Mouse (Mus musculus) lung, embryonic 16.5 days (tissue): ENCODE results near the gene Gcfc2. TPM values are rescaled to one million over a fixed set of nuclear protein-coding genes. Genes with fewer than 3 reads are reported as not detected.

Source experiments
- ATAC-seq: fragments of 200-750 bp; cut with Nextera tagmentation; 2 replicates; pipeline ENCODE4 v1.8.0; 2017; ENCODE audit warnings: low read depth, mild to moderate bottlenecking, moderate library complexity
- H3K27ac ChIP-seq: fragments of 300-500 bp; sonication (generic); 2 replicates; pipeline ENCODE4 v1.5.1; 2014; ENCODE audit warnings: mild to moderate bottlenecking, control low read depth, low read length
- H3K27me3 ChIP-seq: fragments of 300-500 bp; sonication (generic); 2 replicates; pipeline ENCODE4 v1.6.1; 2014; ENCODE audit warnings: low read depth, low read length, mixed read lengths; ENCODE audit not compliant: control insufficient read depth, insufficient read depth
- H3K36me3 ChIP-seq: fragments of 300-500 bp; sonication (generic); 2 replicates; pipeline ENCODE4 v1.6.1; 2014; ENCODE audit warnings: low read length; ENCODE audit not compliant: control insufficient read depth, insufficient read depth
- H3K4me1 ChIP-seq: fragments of 300-500 bp; sonication (generic); replicated peaks from 2 replicates; pipeline ENCODE4 v1.6.1; 2014; ENCODE audit warnings: low read length, mixed read lengths; ENCODE audit not compliant: control insufficient read depth, insufficient read depth
- H3K4me2 ChIP-seq: fragments of 300-500 bp; sonication (generic); 2 replicates; pipeline ENCODE4 v1.6.1; 2014; ENCODE audit warnings: low read depth, low read length, control low read depth
- H3K4me3 ChIP-seq: fragments of 300-500 bp; sonication (generic); 2 replicates; pipeline ENCODE4 v1.5.1; 2014; ENCODE audit warnings: mild to moderate bottlenecking, low read length, control low read depth
- H3K9ac ChIP-seq: fragments of 300-500 bp; sonication (generic); 2 replicates; pipeline ENCODE4 v1.6.1; 2014; ENCODE audit warnings: low read length, control low read depth
- H3K9me3 ChIP-seq: fragments of 300-500 bp; sonication (generic); 2 replicates; pipeline ENCODE4 v1.6.1; 2016; ENCODE audit warnings: low read length; ENCODE audit not compliant: control insufficient read depth
- WGBS: fragments of 180-500 bp; shearing (Covaris S2); extraction: QIAGEN DNeasy Blood & Tissue Kit; methylation state at CpG from one replicate; pipeline ENCODE4 v1.1.7; 2014; 5-methylcytosine and 5-hydroxymethylcytosine counted together
- polyA plus RNA-seq: library from polyadenylated mRNA; unstranded; fragments of >200 nt; fragmentation: Nextera tagmentation; extraction: Ambion mirVana; gene quantifications from 2 replicates; pipeline ENCODE4 v1.2.1, GENCODE M21; 2015

The Gcfc2 gene
- polyA plus RNA-seq = 7.5 and 8.6 TPM in 2 replicates

- peak within 1 kb of the TSS; percentile 82 for H3K4me3 ChIP-seq
- peak within 1 kb of the TSS; percentile 76 for H3K27ac ChIP-seq
- peak within 1 kb of the TSS; percentile 94 for H3K9ac ChIP-seq
- peak; percentile 96 for ATAC-seq
- H3K9me3 ChIP-seq = no peaks in the 10 kb centered on the region
- no peaks in the 10 kb centered on the region for H3K27me3 ChIP-seq
- peaks cover 5% of the 10 kb centered on the region for H3K4me1 ChIP-seq
- peaks cover 8% of the 10 kb centered on the region; the same call in 1 of the 2 replicates for H3K36me3 ChIP-seq
- peak within 1 kb of the TSS; percentile 76 for H3K4me2 ChIP-seq
- WGBS = under 1% methylated on average over 56 of the region's 56 CpGs
Measured at GRCm38 (mm10) chr6:81923523-81924142, at the start of gene Gcfc2. Gene Gcfc2, plus strand, starts transcription at chr6:81923669.

DNA sequence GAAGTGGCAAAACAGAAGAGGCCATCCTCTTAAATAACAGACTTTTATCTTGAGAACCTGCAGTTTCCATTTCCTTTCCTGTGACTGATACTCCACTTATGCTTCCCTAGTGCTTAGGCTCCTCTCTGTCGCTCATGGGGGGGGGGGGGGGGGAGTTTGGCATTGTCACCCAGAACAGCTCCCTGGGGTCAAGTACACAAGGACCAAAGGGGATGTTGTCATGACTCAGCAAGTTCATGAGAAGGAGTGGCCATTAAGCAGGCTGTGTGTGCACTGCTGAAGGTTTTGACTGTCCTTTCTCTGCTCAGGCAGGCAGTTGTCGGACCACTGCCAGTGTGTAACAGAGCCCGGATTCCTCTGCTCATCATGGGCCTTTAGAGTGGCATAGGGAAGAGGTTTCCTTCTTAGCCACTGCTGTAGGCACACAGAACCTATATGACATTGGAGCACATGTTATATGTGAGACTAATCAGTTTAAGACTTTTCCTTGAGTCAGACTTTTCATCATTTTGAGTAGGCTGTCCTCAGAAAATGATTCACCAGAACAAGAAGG lies 27.7 kb upstream of the Gcfc2 start:
- Histone ChIP-seq H3K36me3 (no peaks in the 10 kb centered on the region), H3K4me1 (no peaks in the 10 kb centered on the region), H3K4me3 (no peak overlapping the region), H3K9ac (no peak overlapping the region), H3K4me2 (no peak overlapping the region), H3K27me3 (no peaks in the 10 kb centered on the region), H3K27ac (no peak overlapping the region), H3K9me3 (no peaks in the 10 kb centered on the region)
- WGBS = 60% methylated on average over 2 of the region's 3 CpGs
- no peak for ATAC-seq

DNA sequence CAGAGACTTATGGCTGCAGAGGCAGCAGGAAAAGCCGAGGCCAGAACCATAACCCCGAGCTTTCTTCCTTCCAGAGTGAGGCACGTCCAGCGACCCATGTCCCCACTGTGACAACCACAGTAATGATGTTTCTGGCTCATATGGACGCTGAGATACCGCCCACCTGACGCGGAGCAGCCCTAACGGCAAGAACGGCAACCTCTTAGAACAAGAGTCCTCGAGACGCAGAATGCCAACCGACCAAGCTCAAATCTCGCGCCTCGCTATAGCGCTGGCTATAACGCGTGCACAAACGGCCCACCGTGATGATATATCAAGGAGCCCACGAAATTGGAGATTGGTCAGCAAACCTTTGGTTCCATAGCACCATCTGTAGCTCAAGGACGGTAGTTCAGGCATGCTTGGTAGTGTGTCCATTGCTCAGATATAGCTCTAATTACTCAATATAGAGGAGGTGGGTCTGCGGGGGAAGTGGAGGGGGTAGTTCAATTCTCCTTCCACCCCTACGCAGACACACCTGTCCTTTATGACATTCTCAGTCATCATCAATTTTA lies 13.1 kb upstream of the Gcfc2 start:
- no peak for ATAC-seq
- WGBS = 79% methylated on average over 25 of the region's 25 CpGs
- H3K27ac ChIP-seq = no peak overlapping the region
- H3K9me3 ChIP-seq = no peaks in the 10 kb centered on the region
- no peaks in the 10 kb centered on the region for H3K27me3 ChIP-seq
- no peak overlapping the region for H3K9ac ChIP-seq
- no peaks in the 10 kb centered on the region for H3K4me1 ChIP-seq
- H3K36me3 ChIP-seq = no peaks in the 10 kb centered on the region
- no peak overlapping the region for H3K4me3 ChIP-seq
- no peak overlapping the region for H3K4me2 ChIP-seq

GRCm38 (mm10) chr6:81911244-81911643 lies 12.2 kb upstream of the Gcfc2 start:
- WGBS = 60% methylated on average over 5 of the region's 5 CpGs
- Histone ChIP-seq H3K36me3 (no peaks in the 10 kb centered on the region), H3K4me2 (no peak overlapping the region), H3K4me1 (no peaks in the 10 kb centered on the region), H3K27ac (no peak overlapping the region), H3K27me3 (no peaks in the 10 kb centered on the region), H3K9me3 (no peaks in the 10 kb centered on the region), H3K4me3 (no peak overlapping the region), H3K9ac (no peak overlapping the region)
- ATAC-seq = no peak

GRCm38 (mm10) chr6:81911713-81912112 lies 11.8 kb upstream of the Gcfc2 start:
- H3K27ac ChIP-seq = no peak overlapping the region
- H3K4me2 ChIP-seq = no peak overlapping the region
- H3K9ac ChIP-seq = no peak overlapping the region
- H3K4me1 ChIP-seq = no peaks in the 10 kb centered on the region
- ATAC-seq = no peak
- 73% methylated on average over 4 of the region's 4 CpGs for WGBS
- no peaks in the 10 kb centered on the region for H3K36me3 ChIP-seq
- no peaks in the 10 kb centered on the region for H3K9me3 ChIP-seq
- H3K27me3 ChIP-seq = no peaks in the 10 kb centered on the region
- no peak overlapping the region for H3K4me3 ChIP-seq

DNA sequence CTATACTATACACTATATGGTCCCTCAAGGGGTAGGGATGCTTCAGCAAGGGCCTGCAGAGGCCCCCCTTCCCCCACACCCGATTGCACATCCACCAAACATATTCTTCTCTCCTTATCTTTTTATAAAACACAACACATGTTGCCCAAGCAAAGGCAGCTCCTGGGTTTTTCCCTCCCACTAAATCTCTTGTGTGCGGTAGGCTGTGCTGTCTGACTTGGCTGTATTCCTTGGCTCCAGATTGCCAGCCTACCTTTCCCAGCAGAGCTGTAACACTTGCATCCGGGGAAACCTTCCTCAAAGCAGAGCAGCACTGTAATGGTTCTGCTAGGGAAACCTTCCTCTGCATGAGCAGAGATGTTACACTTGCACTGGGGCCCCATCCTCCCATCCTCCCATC lies 11.3 kb upstream of the Gcfc2 start:
- 44% methylated on average over 3 of the region's 3 CpGs for WGBS
- no peaks in the 10 kb centered on the region for H3K36me3 ChIP-seq
- no peak overlapping the region for H3K4me3 ChIP-seq
- H3K27ac ChIP-seq = no peak overlapping the region
- no peaks in the 10 kb centered on the region for H3K27me3 ChIP-seq
- ATAC-seq = no peak
- H3K9ac ChIP-seq = no peak overlapping the region
- no peak overlapping the region for H3K4me2 ChIP-seq
- no peaks in the 10 kb centered on the region for H3K9me3 ChIP-seq
- no peaks in the 10 kb centered on the region for H3K4me1 ChIP-seq

DNA sequence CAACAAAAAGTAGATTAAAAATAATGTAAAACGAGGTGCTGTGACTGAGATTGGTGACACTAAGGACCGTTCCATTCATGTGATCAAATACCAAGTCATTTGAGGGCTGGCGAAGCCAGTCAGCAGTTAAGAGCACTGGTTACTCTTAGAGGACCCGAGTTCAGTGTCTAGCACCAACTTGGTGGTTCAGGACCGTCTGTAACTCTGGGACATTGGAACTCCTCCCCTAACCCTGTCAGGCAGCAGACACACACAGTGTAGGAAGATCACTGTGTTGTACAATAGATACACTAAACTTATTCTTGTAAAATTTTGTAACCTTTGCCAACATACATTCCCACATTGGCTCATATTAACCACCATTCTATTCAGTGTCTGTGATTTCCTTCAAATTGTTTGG lies 835 bp downstream of the Gcfc2 start:
- H3K9me3 ChIP-seq = no peaks in the 10 kb centered on the region
- H3K27me3 ChIP-seq = no peaks in the 10 kb centered on the region
- peaks cover 8% of the 10 kb centered on the region; the same call in 1 of the 2 replicates for H3K36me3 ChIP-seq
- peaks cover 5% of the 10 kb centered on the region for H3K4me1 ChIP-seq
- peak overlapping the region; percentile 76 for H3K4me2 ChIP-seq
- H3K27ac ChIP-seq = no peak overlapping the region
- ATAC-seq = no peak
- H3K4me3 ChIP-seq = peak overlapping the region; percentile 82
- WGBS = 3% methylated on average over 5 of the region's 5 CpGs
- H3K9ac ChIP-seq = peak overlapping the region; percentile 94

GRCm38 (mm10) chr6:81929402-81929801 lies 5.9 kb downstream of the Gcfc2 start:
- H3K9ac ChIP-seq = no peak overlapping the region
- H3K4me2 ChIP-seq = no peak overlapping the region
- no peaks in the 10 kb centered on the region for H3K27me3 ChIP-seq
- H3K4me3 ChIP-seq = no peak overlapping the region
- peaks cover 3% of the 10 kb centered on the region for H3K4me1 ChIP-seq
- 90% methylated on average over 4 of the region's 4 CpGs for WGBS
- no peaks in the 10 kb centered on the region for H3K9me3 ChIP-seq
- no peak overlapping the region for H3K27ac ChIP-seq
- peaks cover 40% of the 10 kb centered on the region for H3K36me3 ChIP-seq
- ATAC-seq = no peak

GRCm38 (mm10) chr6:81933281-81933680 lies 9.8 kb downstream of the Gcfc2 start:
- Histone ChIP-seq H3K9me3 (no peaks in the 10 kb centered on the region), H3K4me2 (no peak overlapping the region), H3K9ac (no peak overlapping the region), H3K27me3 (no peaks in the 10 kb centered on the region), H3K4me3 (no peak overlapping the region), H3K36me3 (peaks cover 52% of the 10 kb centered on the region), H3K27ac (no peak overlapping the region), H3K4me1 (no peaks in the 10 kb centered on the region)
- WGBS = 86% methylated on average over 3 of the region's 3 CpGs
- ATAC-seq = no peak
